Mouse (Mus musculus): ENCODE results near the gene Mlx. TPM values are rescaled to one million over a fixed set of nuclear protein-coding genes. Genes with fewer than 3 reads are reported as not detected.

Gene Mlx
- total and polyA plus RNA-seq, 3 experiments = 13.0 to 45.9 (median 40.5) TPM

DNA sequence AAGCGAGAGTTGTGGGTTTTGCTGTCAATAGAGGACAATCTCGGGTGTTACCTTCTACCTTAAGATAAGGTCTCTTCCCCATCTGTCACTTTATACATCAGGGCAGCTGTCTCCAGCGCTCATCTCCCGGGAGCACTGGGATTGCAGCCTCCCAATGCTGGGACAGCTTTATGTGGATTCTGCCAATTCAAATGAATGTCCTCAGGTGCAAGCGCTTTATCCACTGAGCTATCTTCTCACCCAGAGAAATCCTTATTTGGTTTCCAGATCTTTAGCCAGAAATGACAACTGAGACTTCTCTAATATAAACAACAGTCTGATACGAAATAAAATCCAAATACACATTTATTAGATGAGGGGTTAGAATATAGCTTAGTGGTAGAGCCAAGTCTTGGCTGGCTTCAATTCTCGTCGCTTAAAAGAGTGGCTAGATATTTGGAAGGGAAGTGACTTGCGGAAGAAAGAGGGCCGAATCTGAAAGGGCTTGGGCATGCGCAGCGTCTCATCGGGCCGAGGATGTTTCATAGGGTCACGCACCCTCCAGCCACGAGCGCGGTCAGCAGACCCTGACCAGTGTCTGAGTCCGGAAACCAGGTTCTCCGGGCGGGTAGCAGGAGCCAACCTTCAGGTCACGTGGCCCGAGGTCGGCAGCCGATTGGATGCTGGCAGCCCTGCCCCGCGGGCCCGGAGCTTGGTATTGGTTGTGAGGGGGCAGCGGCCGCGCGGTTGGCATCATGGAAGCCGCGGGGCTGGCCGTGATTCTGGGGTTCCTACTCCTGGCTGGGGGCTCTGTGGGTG is 17.5 kb upstream of the Mlx start, which contains the start of gene Naglu:
Gene Naglu (plus strand): TSS at position 622 of the 798 bp plus-strand sequence.
- Histone ChIP-seq H3K27me3 (ENCODE audit: insufficient read depth, low read length) (peaks cover 18% of the 10 kb centered on the region; the same call in 1 of the 2 replicates), H3K36me3 (replicated peaks) (peaks cover 23% of the 10 kb centered on the region), H3K4me1 (ENCODE audit: insufficient read depth, low read depth, low read length) (peaks cover 52% of the 10 kb centered on the region), H3K4me3 (ENCODE audit: low read depth, low read length) (peak within 1 kb of the TSS; percentile 89), H3K9me3 (replicated peaks) (no peaks in the 10 kb centered on the region)
- DNase-seq (ENCODE audit: low spot score) (peak; percentile 97), ATAC-seq (ENCODE audit: extremely low read depth, insufficient number of reproducible peaks, low FRiP score, poor library complexity, severe bottlenecking) (peak; percentile 77)
- TF ChIP-seq GATA1 (IDR thresholded peaks at IDR 0.05; ENCODE audit: borderline replicate concordance, low read length) = no peak

DNA sequence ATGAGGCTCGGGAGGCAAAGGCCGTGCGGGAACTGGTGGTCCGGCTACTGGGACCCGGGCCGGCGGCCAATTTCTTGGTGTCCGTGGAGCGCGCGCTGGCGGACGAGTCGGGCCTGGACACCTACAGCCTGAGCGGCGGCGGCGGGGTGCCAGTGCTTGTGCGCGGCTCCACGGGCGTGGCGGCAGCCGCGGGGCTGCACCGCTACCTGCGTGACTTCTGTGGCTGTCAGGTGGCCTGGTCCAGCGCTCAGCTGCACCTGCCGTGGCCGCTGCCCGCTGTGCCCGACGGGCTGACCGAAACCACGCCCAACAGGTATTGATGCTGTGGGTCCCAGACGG is 16.9 kb upstream of the Mlx start:
- ATAC-seq (ENCODE audit: extremely low read depth, insufficient number of reproducible peaks, low FRiP score, poor library complexity, severe bottlenecking) (no peak), DNase-seq (ENCODE audit: low spot score) (no peak)
- TF ChIP-seq GATA1 (IDR thresholded peaks at IDR 0.05; ENCODE audit: borderline replicate concordance, low read length) (no peak), POLR2AphosphoS5 (IDR thresholded peaks at IDR 0.05; ENCODE audit: insufficient replicate concordance, low read depth, low read length) (no peak), CTCF (IDR thresholded peaks at IDR 0.05; ENCODE audit: low read depth, low read length) (no peak), TAL1 (conservative IDR thresholded peaks at IDR 0.05; ENCODE audit: low read depth, low read length) (no peak), GATA2 (IDR thresholded peaks at IDR 0.05; ENCODE audit: borderline replicate concordance, low read depth, low read length) (no peak)
- Histone ChIP-seq H3K27me3 (ENCODE audit: insufficient read depth, low read length) (peaks cover 18% of the 10 kb centered on the region; the same call in 1 of the 2 replicates), H3K4me3 (ENCODE audit: low read depth, low read length) (peak overlapping the region; percentile 89), H3K4me1 (ENCODE audit: insufficient read depth, low read depth, low read length) (peaks cover 47% of the 10 kb centered on the region), H3K36me3 (replicated peaks) (peaks cover 20% of the 10 kb centered on the region), H3K9me3 (replicated peaks) (no peaks in the 10 kb centered on the region)

DNA sequence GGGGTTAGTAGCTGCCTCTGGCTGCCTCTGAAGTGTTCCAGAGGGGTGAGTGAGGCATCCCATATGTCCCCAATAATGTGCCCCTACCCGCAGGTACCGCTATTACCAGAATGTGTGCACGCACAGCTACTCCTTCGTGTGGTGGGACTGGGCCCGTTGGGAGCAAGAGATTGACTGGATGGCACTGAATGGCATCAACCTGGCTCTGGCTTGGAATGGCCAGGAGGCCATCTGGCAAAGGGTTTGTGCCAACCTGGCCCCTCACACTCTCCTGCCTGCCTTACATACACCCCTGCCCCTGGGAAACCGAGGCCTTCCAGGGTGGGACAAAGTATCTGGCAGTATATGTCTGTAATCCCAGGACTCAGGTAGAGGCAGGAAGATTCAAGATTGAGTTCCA is 16.1 kb upstream of the Mlx start:
- Histone ChIP-seq H3K9me3 (replicated peaks) (no peaks in the 10 kb centered on the region), H3K4me1 (ENCODE audit: insufficient read depth, low read depth, low read length) (peaks cover 42% of the 10 kb centered on the region), H3K36me3 (replicated peaks) (peaks cover 21% of the 10 kb centered on the region), H3K27me3 (ENCODE audit: insufficient read depth, low read length) (peaks cover 19% of the 10 kb centered on the region; the same call in 1 of the 2 replicates), H3K4me3 (ENCODE audit: low read depth, low read length) (no peak overlapping the region; the same call in 1 of the 2 replicates)
- TF ChIP-seq GATA1 (IDR thresholded peaks at IDR 0.05; ENCODE audit: borderline replicate concordance, low read length) = no peak
- TF ChIP-seq POLR2AphosphoS5 (IDR thresholded peaks at IDR 0.05; ENCODE audit: insufficient replicate concordance, low read depth, low read length) = no peak
- TF ChIP-seq TAL1 (conservative IDR thresholded peaks at IDR 0.05; ENCODE audit: low read depth, low read length) = no peak
- TF ChIP-seq CTCF (IDR thresholded peaks at IDR 0.05; ENCODE audit: low read depth, low read length) = no peak
- no peak for TF ChIP-seq GATA2 (IDR thresholded peaks at IDR 0.05; ENCODE audit: borderline replicate concordance, low read depth, low read length)
- no peak for ATAC-seq (ENCODE audit: extremely low read depth, insufficient number of reproducible peaks, low FRiP score, poor library complexity, severe bottlenecking)
- no peak for DNase-seq (ENCODE audit: low spot score)

DNA sequence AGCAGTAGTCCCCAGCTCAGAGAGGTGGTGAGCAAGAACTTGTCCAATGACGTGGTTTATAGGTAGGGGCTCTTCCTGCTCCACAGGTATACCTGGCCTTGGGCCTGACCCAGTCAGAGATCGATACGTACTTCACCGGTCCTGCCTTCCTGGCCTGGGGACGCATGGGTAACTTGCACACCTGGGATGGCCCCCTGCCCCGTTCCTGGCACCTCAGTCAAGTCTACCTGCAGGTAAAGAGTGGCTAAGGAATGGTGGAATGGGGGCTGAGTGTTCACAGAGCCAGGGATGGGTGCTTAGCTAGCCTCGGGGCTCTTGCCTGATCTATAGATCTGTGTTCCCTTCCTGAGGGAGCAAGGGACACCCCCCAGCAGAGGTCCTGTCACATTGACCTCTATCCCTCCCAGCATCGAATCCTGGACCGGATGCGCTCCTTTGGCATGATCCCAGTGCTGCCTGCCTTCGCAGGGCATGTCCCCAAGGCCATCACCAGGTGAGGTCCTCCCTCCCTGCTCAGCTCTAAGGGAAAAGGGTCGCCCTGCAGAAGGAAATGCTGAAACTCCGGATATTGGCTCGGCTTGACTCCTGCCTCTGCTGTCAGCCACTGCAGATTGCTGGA is 15.2 kb upstream of the Mlx start:
- peaks cover 30% of the 10 kb centered on the region for H3K36me3 ChIP-seq (replicated peaks)
- DNase-seq (ENCODE audit: low spot score) (no peak), ATAC-seq (ENCODE audit: extremely low read depth, insufficient number of reproducible peaks, low FRiP score, poor library complexity, severe bottlenecking) (no peak)
- H3K27me3 ChIP-seq (ENCODE audit: insufficient read depth, low read length) = peaks cover 24% of the 10 kb centered on the region; the same call in 1 of the 2 replicates
- no peak overlapping the region for H3K4me3 ChIP-seq (ENCODE audit: low read depth, low read length)
- TF ChIP-seq POLR2AphosphoS5 (IDR thresholded peaks at IDR 0.05; ENCODE audit: insufficient replicate concordance, low read depth, low read length) (no peak), TAL1 (conservative IDR thresholded peaks at IDR 0.05; ENCODE audit: low read depth, low read length) (no peak), GATA1 (IDR thresholded peaks at IDR 0.05; ENCODE audit: borderline replicate concordance, low read length) (no peak), CTCF (IDR thresholded peaks at IDR 0.05; ENCODE audit: low read depth, low read length) (no peak), GATA2 (IDR thresholded peaks at IDR 0.05; ENCODE audit: borderline replicate concordance, low read depth, low read length) (no peak)
- no peaks in the 10 kb centered on the region for H3K9me3 ChIP-seq (replicated peaks)
- H3K4me1 ChIP-seq (ENCODE audit: insufficient read depth, low read depth, low read length) = peaks cover 36% of the 10 kb centered on the region

DNA sequence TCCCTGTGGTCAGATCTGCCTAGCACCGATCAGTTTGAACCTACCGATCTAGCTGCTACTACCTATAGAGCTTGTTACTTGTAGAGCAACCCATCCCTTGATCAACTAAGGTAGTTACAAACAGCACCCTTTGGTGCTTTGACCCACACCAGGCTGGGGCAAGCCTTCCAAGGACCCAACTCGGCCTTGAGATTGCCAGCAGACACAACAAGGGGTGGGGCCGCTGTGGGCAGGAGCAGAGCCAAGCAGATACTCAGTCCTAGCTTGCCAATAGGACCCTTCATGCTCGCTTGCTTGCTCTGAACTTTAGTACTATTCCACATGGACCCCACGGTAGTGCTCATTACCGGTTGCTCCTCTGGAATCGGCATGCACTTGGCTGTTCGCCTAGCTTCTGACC is 9.0 kb upstream of the Mlx start, which contains the start of gene Hsd17b1:
Gene Hsd17b1 (plus strand): TSS at position 291 of the 400 bp plus-strand sequence.
- no peak for ATAC-seq (ENCODE audit: extremely low read depth, insufficient number of reproducible peaks, low FRiP score, poor library complexity, severe bottlenecking)
- peaks cover 26% of the 10 kb centered on the region for H3K27me3 ChIP-seq (ENCODE audit: insufficient read depth, low read length)
- peaks cover 39% of the 10 kb centered on the region for H3K4me1 ChIP-seq (ENCODE audit: insufficient read depth, low read depth, low read length)

DNA sequence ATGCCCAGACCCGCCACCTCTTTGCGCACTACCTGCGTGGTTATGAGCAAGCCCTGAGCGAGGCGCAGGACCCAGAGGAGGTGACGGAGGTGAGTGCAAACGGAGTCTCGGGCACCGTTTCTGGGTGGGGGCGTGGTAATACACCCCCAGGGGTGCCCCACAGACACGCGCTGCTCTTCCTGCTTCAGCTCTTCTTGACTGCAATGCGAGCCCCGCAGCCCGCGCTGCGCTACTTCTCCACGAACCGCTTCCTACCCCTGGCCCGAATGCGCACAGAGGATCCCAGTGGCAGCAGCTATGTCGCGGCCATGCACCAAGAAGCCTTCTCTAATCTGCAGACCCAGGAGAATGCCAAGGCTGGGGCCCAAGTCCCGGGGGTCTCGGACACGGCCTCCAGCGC is 7.3 kb upstream of the Mlx start:
- peaks cover 24% of the 10 kb centered on the region for H3K27me3 ChIP-seq (ENCODE audit: insufficient read depth, low read length)
- TF ChIP-seq GATA2 (IDR thresholded peaks at IDR 0.05; ENCODE audit: borderline replicate concordance, low read depth, low read length) (no peak), GATA1 (IDR thresholded peaks at IDR 0.05; ENCODE audit: borderline replicate concordance, low read length) (no peak), CTCF (IDR thresholded peaks at IDR 0.05; ENCODE audit: low read depth, low read length) (no peak), TAL1 (conservative IDR thresholded peaks at IDR 0.05; ENCODE audit: low read depth, low read length) (no peak), POLR2AphosphoS5 (IDR thresholded peaks at IDR 0.05; ENCODE audit: insufficient replicate concordance, low read depth, low read length) (no peak)
- peaks cover 28% of the 10 kb centered on the region for H3K36me3 ChIP-seq (replicated peaks)
- H3K4me1 ChIP-seq (ENCODE audit: insufficient read depth, low read depth, low read length) = peaks cover 46% of the 10 kb centered on the region
- no peak for DNase-seq (ENCODE audit: low spot score)
- ATAC-seq (ENCODE audit: extremely low read depth, insufficient number of reproducible peaks, low FRiP score, poor library complexity, severe bottlenecking) = no peak
- H3K4me3 ChIP-seq (ENCODE audit: low read depth, low read length) = no peak overlapping the region; the same call in 1 of the 2 replicates
- H3K9me3 ChIP-seq (replicated peaks) = no peaks in the 10 kb centered on the region

More for the DNA sequence above, 9.0 kb upstream of the Mlx start, which contains the start of gene Hsd17b1:
- DNase-seq (ENCODE audit: low spot score) = no peak
- Histone ChIP-seq H3K36me3 (replicated peaks) (peaks cover 23% of the 10 kb centered on the region), H3K4me3 (ENCODE audit: low read depth, low read length) (no peak within 1 kb of the TSS), H3K9me3 (replicated peaks) (no peaks in the 10 kb centered on the region)
- TF ChIP-seq CTCF (IDR thresholded peaks at IDR 0.05; ENCODE audit: low read depth, low read length) (no peak), TAL1 (conservative IDR thresholded peaks at IDR 0.05; ENCODE audit: low read depth, low read length) (no peak), GATA2 (IDR thresholded peaks at IDR 0.05; ENCODE audit: borderline replicate concordance, low read depth, low read length) (no peak), GATA1 (IDR thresholded peaks at IDR 0.05; ENCODE audit: borderline replicate concordance, low read length) (no peak), POLR2AphosphoS5 (IDR thresholded peaks at IDR 0.05; ENCODE audit: insufficient replicate concordance, low read depth, low read length) (no peak)
